Mouse (Mus musculus): Measurements from ENCODE around the gene Mnat1.
"Not testable (repeated sequence)": the region's sequence is repeated elsewhere in the genome, so short reads cannot be mapped to it uniquely, and the experiment has no call there.

Gene Mnat1

DNA sequence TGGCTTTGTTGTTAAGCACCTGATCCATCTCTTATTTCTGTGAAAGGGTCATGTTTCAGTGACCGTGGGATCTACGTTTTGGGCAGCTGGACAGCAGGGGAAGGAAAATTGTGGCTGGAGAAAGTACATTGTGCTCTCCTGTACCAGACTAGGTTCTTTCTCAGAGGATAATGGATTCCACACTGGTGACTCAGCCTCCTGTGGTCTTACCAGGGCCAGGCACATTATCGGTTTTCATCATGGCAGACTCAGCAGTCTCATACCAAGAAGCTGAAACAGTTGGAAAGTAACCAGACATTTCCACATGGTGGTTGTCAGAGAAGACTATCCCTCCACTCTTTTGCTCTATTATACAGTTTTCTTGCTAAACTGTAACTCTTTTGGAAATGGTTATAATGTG lies 23.7 kb downstream of the Mnat1 start:
- no peak for DNase-seq (ENCODE audit: low read depth)

DNA sequence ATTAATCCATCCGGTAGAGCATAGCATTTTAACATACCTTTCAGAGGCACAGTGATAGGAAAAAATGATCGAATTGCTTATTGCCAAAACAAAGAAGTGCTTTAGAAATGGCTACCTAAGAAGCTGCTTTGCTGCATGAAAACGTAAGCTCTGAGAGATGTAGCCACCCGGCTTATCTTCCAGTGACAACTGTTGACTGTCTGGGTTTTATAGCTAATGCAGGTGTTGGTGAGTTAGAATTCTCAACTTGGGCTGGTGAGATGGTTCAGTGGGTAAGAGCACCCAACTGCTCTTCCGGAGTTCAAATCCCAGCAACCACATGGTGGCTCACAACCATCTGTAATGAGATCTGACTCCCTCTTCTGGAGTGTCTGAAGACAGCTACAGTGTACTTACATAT lies 27.5 kb downstream of the Mnat1 start:
- DNase-seq (ENCODE audit: low read depth): not testable (repeated sequence)

DNA sequence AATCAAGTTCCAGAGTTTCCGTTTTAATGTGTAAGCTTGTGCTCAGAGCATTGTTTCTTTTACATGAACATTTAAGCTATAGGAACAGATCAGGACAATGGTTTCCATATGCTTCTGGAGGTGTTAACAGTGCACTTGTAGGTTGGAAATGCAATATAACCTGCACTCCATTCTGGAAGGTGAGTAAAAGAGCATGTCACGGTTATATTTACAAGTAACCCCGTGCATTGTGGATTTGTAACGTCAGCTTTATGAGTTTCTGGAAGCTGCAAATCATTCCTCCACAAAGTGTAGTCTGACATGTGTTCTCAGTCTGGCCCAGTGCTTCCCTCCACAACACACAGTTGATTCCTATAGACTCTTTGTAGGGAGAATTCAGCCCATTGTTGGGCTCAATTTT lies 30.6 kb downstream of the Mnat1 start:
- DNase-seq (ENCODE audit: low read depth): no peak

DNA sequence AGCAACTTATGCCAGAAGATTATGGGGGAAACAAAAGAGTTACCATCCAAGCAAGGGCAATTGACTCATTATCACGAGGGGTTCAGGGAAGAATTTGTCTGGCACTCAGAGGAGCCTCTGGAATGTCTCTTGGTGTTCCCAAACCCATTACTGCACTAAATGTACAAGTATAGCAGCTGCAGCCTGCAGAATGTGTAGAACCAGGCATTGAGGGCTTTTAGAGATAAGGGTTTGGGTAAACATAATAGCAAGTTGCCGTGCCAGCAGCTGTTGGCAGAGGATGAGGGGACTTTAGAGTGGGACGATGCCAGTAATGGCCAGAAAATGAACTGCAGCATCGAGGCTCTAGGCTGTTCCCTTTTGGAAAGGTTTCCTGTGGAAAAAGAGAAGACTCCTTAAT lies 36.8 kb downstream of the Mnat1 start:
- DNase-seq (ENCODE audit: low read depth): no peak

DNA sequence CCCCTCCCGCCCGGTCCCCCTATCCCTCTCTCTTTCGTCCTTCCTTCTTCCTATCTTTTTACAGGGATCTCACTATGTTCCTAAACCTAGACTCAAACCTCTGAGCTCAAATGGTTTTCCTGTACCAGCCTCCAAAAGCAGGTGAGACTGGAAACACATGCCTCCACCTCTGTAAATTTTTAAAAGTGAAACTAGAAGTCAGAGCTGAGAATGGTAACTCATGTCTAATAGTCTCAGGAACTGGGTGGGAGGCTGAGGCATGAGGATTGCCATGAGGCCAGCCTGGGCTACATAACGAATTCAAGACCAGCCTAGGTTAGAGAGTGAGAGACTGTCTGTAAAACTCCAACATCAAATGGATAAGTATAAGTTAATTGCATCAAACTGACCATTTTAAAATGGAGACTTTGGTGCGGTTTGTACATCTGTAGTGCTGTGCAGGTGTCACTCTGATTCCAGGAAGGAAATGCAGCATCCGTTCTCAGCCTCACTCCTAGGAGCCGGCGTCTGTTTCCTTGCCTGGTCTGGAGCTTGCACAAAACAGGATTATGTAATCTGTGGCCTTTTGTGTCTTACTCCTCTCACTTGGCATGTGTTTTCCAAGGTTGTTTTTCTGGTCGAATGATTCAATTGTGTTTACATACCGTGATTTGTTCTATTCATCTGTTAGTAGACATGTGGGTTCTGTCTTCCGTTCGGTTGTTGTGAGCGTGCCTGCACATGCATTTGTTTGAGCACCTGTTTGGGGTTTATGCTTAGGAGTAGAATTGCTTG lies 39.1 kb downstream of the Mnat1 start:
- DNase-seq (ENCODE audit: low read depth): no peak

DNA sequence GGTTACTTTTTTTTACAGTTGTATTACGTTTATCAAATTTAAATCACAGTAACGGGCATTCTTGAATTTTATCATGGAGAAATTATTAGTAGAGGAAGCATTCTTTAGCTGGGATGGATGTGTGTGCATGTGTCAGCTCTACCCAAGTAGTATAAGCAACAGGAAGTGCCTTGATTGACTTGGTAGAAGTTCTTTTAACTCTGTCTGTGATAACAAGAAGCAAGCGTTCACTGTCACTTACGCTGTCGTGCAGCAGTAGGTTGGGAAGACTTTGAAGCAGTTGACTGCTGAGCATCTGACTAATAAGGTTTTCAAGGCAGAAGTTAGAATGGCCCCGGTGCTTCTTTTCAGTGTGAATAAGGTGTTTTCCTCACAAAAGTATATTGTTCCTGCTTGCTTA lies 47.3 kb downstream of the Mnat1 start:
- no peak for DNase-seq (ENCODE audit: low read depth)

- no peak for DNase-seq (ENCODE audit: low read depth)
These were observed 60.4 kb downstream of the Mnat1 start for GRCm38 (mm10) chr12:73183896-73184295.

DNA sequence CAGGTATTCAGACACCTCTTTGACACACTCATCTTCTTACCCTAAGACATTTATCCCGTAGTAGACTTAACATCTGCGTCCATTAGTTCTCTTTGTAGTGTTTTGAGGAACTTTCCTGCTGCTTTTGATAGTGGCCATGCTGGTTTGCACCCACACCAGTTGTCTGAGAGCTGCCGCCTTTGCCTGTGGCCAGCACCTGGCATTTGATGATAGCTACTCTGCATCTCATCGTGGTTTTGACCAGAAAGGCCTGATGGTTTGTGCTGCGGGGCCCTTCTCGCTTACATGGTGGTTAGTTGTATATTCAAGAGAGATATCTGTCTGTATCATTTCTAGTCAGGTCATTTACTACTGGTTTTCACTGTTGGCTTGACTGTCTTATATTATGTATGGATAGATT lies 73.8 kb downstream of the Mnat1 start:
- DNase-seq (ENCODE audit: low read depth): no peak

GRCm38 (mm10) chr12:73198451-73198850 lies 74.9 kb downstream of the Mnat1 start:
- DNase-seq (ENCODE audit: low read depth): no peak

DNA sequence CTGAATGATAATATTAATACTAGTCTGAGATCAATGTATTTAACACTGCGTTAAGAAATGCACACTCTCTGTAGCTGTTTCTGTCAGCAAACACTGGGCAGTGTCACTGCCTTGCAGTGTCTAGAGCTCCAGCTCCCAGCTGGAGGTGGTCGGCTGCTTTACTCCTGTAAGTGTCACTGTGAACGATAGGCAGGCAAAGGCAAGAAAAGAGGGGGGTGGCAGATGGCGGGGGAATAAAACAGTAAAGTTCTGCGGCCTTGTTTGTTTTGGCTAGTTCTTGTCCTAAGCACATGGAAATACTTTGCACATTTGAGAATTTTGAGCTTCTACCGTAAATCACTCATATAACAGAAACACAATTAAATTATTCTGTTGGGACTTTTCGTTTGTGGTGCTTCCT lies 75.9 kb downstream of the Mnat1 start:
- DNase-seq (ENCODE audit: low read depth): no peak

GRCm38 (mm10) chr12:73201587-73201986 lies 78.1 kb downstream of the Mnat1 start:
- peak; percentile 40 for DNase-seq (ENCODE audit: low read depth)

- no peak for DNase-seq (ENCODE audit: low read depth)
These were observed 82.5 kb downstream of the Mnat1 start for GRCm38 (mm10) chr12:73205710-73206649.

- DNase-seq (ENCODE audit: low read depth): no peak
These were observed 83.5 kb downstream of the Mnat1 start for GRCm38 (mm10) chr12:73207008-73207407.

GRCm38 (mm10) chr12:73207461-73207860 lies 83.9 kb downstream of the Mnat1 start:
- DNase-seq (ENCODE audit: low read depth): no peak

- DNase-seq (ENCODE audit: low read depth): no peak
These were observed 85.0 kb downstream of the Mnat1 start for GRCm38 (mm10) chr12:73208518-73208917.

DNA sequence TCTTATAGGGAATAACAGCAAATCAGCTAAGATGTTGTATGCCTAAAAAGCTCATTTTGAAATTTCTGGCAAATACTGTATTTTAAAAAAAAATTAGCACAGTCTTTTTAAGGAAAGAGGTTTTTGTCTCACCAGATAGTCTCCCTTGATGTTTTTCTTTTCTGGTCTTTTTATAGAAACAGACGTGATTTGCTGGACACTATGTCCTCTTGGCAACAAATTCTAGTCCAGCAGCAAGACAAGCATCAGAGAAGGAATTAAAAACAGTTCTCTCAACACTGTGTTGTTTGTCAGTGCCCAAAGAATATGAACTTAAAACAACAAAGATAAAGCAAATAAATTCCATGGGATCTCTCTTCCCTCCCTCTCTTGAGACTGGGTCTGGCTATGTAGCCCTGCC lies 85.6 kb downstream of the Mnat1 start:
- no peak for DNase-seq (ENCODE audit: low read depth)

GRCm38 (mm10) chr12:73210454-73210853 lies 86.9 kb downstream of the Mnat1 start:
- no peak for DNase-seq (ENCODE audit: low read depth)

DNA sequence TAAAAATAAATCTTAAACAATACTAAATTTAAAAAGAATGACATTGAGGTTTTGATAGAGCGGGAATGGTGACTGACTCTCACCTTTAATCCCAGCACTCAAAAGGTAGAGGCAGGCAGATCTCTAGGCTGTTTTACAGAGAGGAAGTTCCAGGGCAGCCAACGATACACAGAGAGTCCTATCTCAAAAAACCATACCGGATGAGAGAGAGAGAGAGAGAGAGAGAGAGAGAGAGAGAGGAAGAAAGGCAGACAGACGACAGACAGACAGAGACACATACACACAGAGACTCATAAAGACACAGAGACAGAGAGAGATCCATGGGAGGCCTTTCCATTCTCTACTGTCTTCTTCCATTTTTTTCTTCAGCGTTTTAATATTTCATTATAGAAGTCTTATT lies 92.3 kb downstream of the Mnat1 start:
- no peak for DNase-seq (ENCODE audit: low read depth)

GRCm38 (mm10) chr12:73218632-73219031 lies 95.1 kb downstream of the Mnat1 start:
- no peak for DNase-seq (ENCODE audit: low read depth)

- DNase-seq (ENCODE audit: low read depth): no peak
These were observed 97.7 kb downstream of the Mnat1 start for GRCm38 (mm10) chr12:73221235-73221634.

GRCm38 (mm10) chr12:73223872-73224271 lies 100.4 kb downstream of the Mnat1 start:
- no peak for DNase-seq (ENCODE audit: low read depth)

DNA sequence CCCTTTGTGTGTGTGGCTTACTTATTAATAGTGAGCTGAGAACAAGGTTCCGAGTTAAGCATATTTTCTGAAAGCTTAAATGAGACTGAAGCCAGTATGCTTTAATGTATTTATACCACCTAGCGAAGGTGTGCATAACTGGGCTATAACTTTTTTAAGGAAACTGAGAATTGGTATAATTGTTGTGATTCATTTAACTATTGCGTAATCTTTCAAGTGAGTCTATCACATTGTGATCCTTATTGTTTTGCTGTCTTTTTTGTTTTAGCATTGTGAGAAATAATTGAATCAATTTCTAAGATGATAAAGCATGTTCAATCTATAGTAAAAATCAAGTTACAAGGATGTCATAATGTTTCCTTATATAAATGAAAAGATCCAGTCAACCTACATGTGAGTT lies 104.9 kb downstream of the Mnat1 start:
- no peak for DNase-seq (ENCODE audit: low read depth)

DNA sequence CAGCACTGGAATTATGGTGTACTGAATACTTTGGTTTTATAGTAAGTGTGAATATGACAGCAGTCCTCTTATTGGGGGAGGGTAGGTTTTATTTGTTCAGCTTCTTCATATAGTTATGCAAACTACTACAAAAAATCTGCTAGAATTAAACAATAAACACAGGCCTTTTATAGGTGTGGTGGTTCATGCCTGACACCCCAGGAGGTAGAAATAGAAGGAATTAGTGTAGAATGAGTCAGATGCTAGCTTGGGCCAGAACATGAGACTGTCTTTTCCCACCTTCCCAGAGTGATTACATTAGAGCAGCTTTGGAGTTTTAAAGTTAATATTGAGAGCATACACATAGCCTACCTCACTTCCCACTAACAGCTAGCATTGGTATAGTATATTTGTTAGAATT lies 106.7 kb downstream of the Mnat1 start:
- DNase-seq (ENCODE audit: low read depth): no peak

Data from c-Kit-positive CD71-negative TER-119-negative erythroid progenitor cells, embryonic 14.5 days (primary cell).